Mouse (Mus musculus): ENCODE results near the gene Dusp7. TPM values are rescaled to one million over a fixed set of nuclear protein-coding genes. Genes with fewer than 3 reads are reported as not detected.

Dusp7 gene
- polyA plus RNA-seq, 1 experiment from 2014 or later = 19.8 TPM

DNA sequence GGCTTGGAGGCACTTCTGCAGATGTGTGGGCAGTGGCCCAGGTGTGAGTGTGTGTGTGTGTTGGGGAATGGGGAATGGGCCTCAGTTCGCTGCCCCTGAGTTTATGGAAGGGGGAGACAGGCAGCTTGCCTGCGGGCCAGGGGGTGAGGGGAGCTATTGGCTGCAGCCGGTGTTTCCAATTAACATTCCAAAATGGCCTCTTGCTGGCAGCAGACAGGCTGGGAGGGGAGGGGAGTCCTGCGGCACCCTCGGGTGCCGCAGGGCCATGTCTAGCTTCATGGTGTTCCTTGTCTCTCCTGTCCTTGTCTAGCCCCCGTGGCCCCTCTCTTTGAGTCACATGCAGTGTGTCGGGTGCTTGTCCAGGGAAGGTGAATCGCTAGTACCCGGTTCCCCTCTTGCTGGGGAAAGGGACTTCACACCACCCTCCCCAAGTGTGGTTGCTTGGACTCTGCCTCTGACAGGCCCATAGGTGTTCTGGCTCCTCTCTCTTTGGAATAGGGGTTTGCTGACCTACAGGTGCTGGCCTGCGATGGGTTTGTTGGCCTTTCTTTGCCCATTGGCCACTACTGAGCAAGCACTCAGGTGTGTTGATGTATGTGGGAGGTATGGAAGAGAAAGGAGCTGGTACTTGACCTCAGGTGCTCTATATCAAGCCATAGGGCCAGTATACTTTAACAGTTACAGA, 1.5 kb downstream of the Dusp7 start:
- H3K27ac ChIP-seq (ENCODE audit: low read depth, low read length) = peak overlapping the region; percentile 94; the same call in 1 of the 2 replicates
- H3K27me3 ChIP-seq (ENCODE audit: control insufficient read depth, insufficient read depth, low read length) = no peaks in the 10 kb centered on the region
- 7% methylated on average over 11 of the region's 11 CpGs for WGBS (ENCODE audit: insufficient replicate concordance)

DNA sequence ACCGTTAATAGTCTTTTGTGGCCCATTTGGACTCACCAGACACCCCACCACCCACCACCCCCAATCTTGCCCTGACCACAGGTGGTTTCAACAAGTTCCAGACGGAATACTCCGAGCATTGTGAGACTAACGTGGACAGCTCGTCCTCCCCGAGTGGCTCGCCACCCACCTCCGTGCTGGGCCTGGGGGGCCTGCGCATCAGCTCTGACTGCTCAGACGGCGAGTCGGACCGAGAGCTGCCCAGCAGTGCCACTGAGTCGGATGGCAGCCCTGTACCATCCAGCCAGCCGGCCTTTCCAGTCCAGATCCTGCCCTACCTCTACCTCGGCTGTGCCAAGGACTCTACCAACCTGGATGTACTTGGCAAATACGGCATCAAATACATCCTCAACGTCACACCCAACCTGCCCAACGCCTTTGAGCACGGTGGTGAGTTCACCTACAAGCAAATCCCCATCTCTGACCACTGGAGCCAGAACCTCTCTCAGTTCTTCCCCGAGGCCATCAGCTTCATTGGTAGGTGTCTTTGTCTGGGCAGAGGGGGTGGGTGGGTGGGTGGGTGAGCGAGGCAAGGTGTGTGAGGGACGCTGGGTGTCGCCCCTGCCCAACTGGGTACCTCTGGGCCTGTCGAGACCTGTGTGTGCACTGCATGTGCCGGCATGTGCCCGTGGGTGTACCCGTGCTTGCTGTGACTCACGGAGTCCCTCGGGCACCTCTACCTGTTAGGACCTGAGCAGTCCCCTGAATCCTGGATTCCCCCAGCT, 2.4 kb downstream of the Dusp7 start:
- Histone ChIP-seq H3K4me1 (ENCODE audit: control insufficient read depth, insufficient read depth, low read length) (peaks cover 35% of the 10 kb centered on the region), H3K4me3 (ENCODE audit: low read depth, low read length) (peak overlapping the region; percentile 88), H3K4me2 (peak overlapping the region; percentile 99), H3K9ac (ENCODE audit: low read depth, low read length) (no peak overlapping the region), H3K36me3 (ENCODE audit: control insufficient read depth, insufficient read depth, low read length) (peaks cover 16% of the 10 kb centered on the region), H3K27ac (ENCODE audit: low read depth, low read length) (no peak overlapping the region), H3K27me3 (ENCODE audit: control insufficient read depth, insufficient read depth, low read length) (no peaks in the 10 kb centered on the region), H3K9me3 (replicated peaks; ENCODE audit: control insufficient read depth, low read length) (no peaks in the 10 kb centered on the region)
- no peak for ATAC-seq (replicated peaks; ENCODE audit: insufficient number of reproducible peaks, low FRiP score, low TSS enrichment)
- 87% methylated on average over 30 of the region's 30 CpGs for WGBS (ENCODE audit: insufficient replicate concordance)

More for the DNA sequence above, 1.5 kb downstream of the Dusp7 start:
- Histone ChIP-seq H3K36me3 (ENCODE audit: control insufficient read depth, insufficient read depth, low read length) (peaks cover 16% of the 10 kb centered on the region), H3K4me1 (ENCODE audit: control insufficient read depth, insufficient read depth, low read length) (peaks cover 35% of the 10 kb centered on the region), H3K9ac (ENCODE audit: low read depth, low read length) (peak overlapping the region; percentile 90), H3K4me2 (peak overlapping the region; percentile 99), H3K9me3 (replicated peaks; ENCODE audit: control insufficient read depth, low read length) (no peaks in the 10 kb centered on the region), H3K4me3 (ENCODE audit: low read depth, low read length) (peak overlapping the region; percentile 88)
- ATAC-seq (replicated peaks; ENCODE audit: insufficient number of reproducible peaks, low FRiP score, low TSS enrichment) = no peak

DNA sequence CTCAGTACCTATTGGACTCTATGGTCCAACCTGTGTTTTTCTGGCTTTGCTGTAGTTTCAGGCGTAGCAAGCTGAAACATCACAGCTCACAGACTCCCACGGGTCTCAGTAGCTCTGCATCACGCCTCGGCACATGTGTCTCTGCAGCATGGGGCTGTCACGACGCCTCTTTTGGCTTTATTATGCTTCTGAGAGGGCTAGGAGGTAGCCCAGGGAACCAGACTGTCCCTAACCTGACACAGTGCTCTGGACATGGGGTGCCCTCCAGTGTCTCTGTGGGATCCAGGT, 2.9 kb downstream of the Dusp7 start:
- H3K4me2 ChIP-seq = peak overlapping the region; percentile 99
- 0 out of 2 replicates have a peak overlapping the region, but pooled peaks have one; percentile 56 for H3K9ac ChIP-seq (ENCODE audit: low read depth, low read length)
- ATAC-seq (replicated peaks; ENCODE audit: insufficient number of reproducible peaks, low FRiP score, low TSS enrichment) = no peak
- peaks cover 16% of the 10 kb centered on the region for H3K36me3 ChIP-seq (ENCODE audit: control insufficient read depth, insufficient read depth, low read length)
- H3K9me3 ChIP-seq (replicated peaks; ENCODE audit: control insufficient read depth, low read length) = no peaks in the 10 kb centered on the region
- H3K4me3 ChIP-seq (ENCODE audit: low read depth, low read length) = peak overlapping the region; percentile 12; the same call in 1 of the 2 replicates
- WGBS (ENCODE audit: insufficient replicate concordance) = 64% methylated on average over 6 of the region's 6 CpGs
- no peaks in the 10 kb centered on the region for H3K27me3 ChIP-seq (ENCODE audit: control insufficient read depth, insufficient read depth, low read length)
- H3K27ac ChIP-seq (ENCODE audit: low read depth, low read length) = peak overlapping the region; percentile 64
- H3K4me1 ChIP-seq (ENCODE audit: control insufficient read depth, insufficient read depth, low read length) = peaks cover 35% of the 10 kb centered on the region

DNA sequence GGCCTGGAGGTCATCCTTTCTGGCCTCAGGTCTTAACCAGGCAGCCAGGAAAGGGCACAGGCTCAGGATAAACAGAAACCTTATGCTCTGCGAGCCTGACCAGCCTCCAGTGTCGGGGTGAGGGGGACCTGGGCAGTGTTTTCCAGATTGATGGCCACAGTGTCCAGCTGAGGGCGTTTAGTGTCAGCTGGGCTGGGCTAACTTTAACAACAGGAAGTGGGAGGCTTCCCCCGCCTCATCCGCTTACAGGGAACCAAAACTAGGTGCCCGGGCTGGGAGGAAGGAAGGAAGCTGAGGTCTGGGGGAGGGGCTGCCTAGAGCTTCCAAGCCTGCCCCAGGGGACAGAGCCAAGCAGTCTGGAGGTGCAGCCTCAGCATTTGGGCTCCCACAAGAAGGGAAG, 3.3 kb downstream of the Dusp7 start:
- H3K27ac ChIP-seq (ENCODE audit: low read depth, low read length) = peak overlapping the region; percentile 64
- peak overlapping the region; percentile 99 for H3K4me2 ChIP-seq
- no peaks in the 10 kb centered on the region for H3K27me3 ChIP-seq (ENCODE audit: control insufficient read depth, insufficient read depth, low read length)
- no peaks in the 10 kb centered on the region for H3K9me3 ChIP-seq (replicated peaks; ENCODE audit: control insufficient read depth, low read length)
- H3K36me3 ChIP-seq (ENCODE audit: control insufficient read depth, insufficient read depth, low read length) = peaks cover 16% of the 10 kb centered on the region
- ATAC-seq (replicated peaks; ENCODE audit: insufficient number of reproducible peaks, low FRiP score, low TSS enrichment) = no peak
- H3K4me3 ChIP-seq (ENCODE audit: low read depth, low read length) = peak overlapping the region; percentile 12; the same call in 1 of the 2 replicates
- peaks cover 35% of the 10 kb centered on the region for H3K4me1 ChIP-seq (ENCODE audit: control insufficient read depth, insufficient read depth, low read length)
- peak overlapping the region; percentile 56 for H3K9ac ChIP-seq (ENCODE audit: low read depth, low read length)
- WGBS (ENCODE audit: insufficient replicate concordance) = 10% methylated on average over 6 of the region's 6 CpGs

DNA sequence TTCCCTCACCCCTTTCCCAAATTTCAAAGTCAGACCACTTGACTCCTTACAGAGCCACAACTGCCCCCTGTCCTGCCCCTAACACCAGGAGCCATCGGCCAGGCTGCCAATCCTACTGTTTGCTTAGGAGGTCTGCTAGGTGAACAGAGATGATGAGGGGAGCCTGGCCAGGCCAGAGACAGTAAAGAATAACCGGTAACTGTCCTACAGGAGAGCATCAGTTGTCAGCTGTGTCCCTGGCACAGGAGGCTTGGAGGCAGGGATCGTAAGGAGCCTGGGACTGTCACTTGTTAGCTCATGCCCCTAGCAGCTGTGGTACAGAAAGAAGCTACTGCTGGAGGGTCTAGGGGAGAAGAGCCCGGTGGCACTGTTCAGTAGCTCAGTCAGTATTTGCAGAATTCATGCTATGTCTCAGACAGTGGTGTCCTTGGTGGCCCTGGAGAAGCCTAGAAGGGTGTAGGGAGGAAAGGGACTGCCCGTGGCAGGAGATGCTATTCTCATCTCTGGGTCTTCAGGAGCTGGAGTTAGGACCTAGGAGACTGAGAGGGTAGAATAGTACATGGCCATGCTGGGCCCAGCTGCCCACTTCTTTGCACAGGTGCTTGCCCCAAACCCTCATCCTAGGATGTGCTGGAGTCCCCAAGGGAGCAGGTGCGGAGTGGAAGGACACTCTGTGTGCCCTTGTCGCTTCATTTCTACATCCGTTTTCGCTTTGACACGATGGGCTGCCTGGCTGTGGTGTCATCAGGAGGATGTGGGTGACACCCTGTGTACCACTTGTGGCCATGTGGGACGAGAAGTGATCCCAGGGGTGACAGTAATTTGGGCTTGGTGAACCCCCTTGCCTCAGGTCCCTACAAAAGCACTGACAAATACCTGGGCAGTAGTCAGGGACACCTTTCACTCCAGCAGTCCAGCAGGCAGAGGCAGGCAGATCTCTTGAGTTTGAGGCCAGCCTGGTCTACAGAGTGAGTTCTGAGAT, 4.3 kb downstream of the Dusp7 start:
- peak overlapping the region; percentile 64 for H3K27ac ChIP-seq (ENCODE audit: low read depth, low read length)
- peaks cover 25% of the 10 kb centered on the region for H3K36me3 ChIP-seq (ENCODE audit: control insufficient read depth, insufficient read depth, low read length)
- no peaks in the 10 kb centered on the region for H3K9me3 ChIP-seq (replicated peaks; ENCODE audit: control insufficient read depth, low read length)
- no peak for ATAC-seq (replicated peaks; ENCODE audit: insufficient number of reproducible peaks, low FRiP score, low TSS enrichment)
- 0 out of 2 replicates have a peak overlapping the region, but pooled peaks have one; percentile 12 for H3K4me3 ChIP-seq (ENCODE audit: low read depth, low read length)
- peaks cover 31% of the 10 kb centered on the region for H3K4me1 ChIP-seq (ENCODE audit: control insufficient read depth, insufficient read depth, low read length)
- no peaks in the 10 kb centered on the region for H3K27me3 ChIP-seq (ENCODE audit: control insufficient read depth, insufficient read depth, low read length)
- H3K9ac ChIP-seq (ENCODE audit: low read depth, low read length) = peak overlapping the region; percentile 56; the same call in 1 of the 2 replicates
- 90% methylated on average over 11 of the region's 11 CpGs for WGBS (ENCODE audit: insufficient replicate concordance)
- H3K4me2 ChIP-seq = peak overlapping the region; percentile 99

DNA sequence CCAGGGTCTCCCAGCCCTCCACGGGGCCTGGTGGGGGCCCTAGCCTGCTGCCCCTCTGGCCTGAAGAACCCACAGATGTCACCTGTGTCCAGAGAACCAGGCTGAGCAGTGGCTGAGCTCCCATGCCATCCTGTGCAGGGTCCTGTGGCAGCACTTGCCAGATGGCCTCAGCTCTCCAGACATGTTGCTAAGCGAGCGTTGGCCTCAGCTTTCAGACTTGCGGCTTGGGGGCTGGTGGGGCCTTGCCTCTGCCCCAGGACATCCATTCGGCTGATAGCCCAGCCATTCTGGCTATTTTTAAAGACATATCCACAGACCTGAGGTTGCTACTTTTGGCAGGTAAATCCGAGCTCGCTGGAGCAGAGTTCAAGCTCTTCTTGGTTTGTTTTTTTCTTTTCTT, 5.5 kb downstream of the Dusp7 start:
- ATAC-seq (replicated peaks; ENCODE audit: insufficient number of reproducible peaks, low FRiP score, low TSS enrichment) = no peak
- H3K4me2 ChIP-seq = no peak overlapping the region
- 76% methylated on average over 7 of the region's 7 CpGs for WGBS (ENCODE audit: insufficient replicate concordance)
- H3K27me3 ChIP-seq (ENCODE audit: control insufficient read depth, insufficient read depth, low read length) = no peaks in the 10 kb centered on the region
- no peak overlapping the region for H3K9ac ChIP-seq (ENCODE audit: low read depth, low read length)
- H3K9me3 ChIP-seq (replicated peaks; ENCODE audit: control insufficient read depth, low read length) = no peaks in the 10 kb centered on the region
- no peak overlapping the region for H3K27ac ChIP-seq (ENCODE audit: low read depth, low read length)
- peaks cover 27% of the 10 kb centered on the region for H3K36me3 ChIP-seq (ENCODE audit: control insufficient read depth, insufficient read depth, low read length)
- peaks cover 31% of the 10 kb centered on the region for H3K4me1 ChIP-seq (ENCODE audit: control insufficient read depth, insufficient read depth, low read length)
- no peak overlapping the region for H3K4me3 ChIP-seq (ENCODE audit: low read depth, low read length)

DNA sequence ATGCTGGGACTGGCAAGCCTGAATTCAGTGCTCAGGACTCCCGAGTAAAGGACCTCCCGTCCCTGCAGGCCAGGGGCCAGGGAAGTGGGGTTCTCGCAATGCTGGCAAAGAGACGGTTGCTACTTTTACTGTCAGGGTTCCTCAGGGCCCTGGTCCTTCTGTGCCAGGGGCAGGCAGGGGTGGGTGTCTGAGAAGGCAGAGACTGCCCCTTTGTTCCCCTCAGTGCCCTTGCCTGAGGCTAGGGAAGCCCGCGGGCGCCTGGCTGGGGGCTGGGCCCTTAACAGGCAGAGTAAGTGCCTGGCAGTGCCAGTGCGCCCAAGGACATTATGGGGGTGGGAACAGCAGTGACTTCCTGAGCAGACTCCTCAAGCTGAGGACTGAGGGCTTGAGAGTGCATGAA, 8.8 kb downstream of the Dusp7 start:
- WGBS (ENCODE audit: insufficient replicate concordance) = 97% methylated on average over 8 of the region's 8 CpGs
- H3K4me3 ChIP-seq (ENCODE audit: low read depth, low read length) = no peak overlapping the region
- 0 out of 2 replicates have a peak overlapping the region, but pooled peaks have one; percentile 22 for H3K9ac ChIP-seq (ENCODE audit: low read depth, low read length)
- H3K36me3 ChIP-seq (ENCODE audit: control insufficient read depth, insufficient read depth, low read length) = peaks cover 22% of the 10 kb centered on the region
- H3K4me2 ChIP-seq = no peak overlapping the region
- ATAC-seq (replicated peaks; ENCODE audit: insufficient number of reproducible peaks, low FRiP score, low TSS enrichment) = no peak
- H3K27ac ChIP-seq (ENCODE audit: low read depth, low read length) = no peak overlapping the region
- H3K9me3 ChIP-seq (replicated peaks; ENCODE audit: control insufficient read depth, low read length) = no peaks in the 10 kb centered on the region
- no peaks in the 10 kb centered on the region for H3K27me3 ChIP-seq (ENCODE audit: control insufficient read depth, insufficient read depth, low read length)
- peaks cover 4% of the 10 kb centered on the region for H3K4me1 ChIP-seq (ENCODE audit: control insufficient read depth, insufficient read depth, low read length)

DNA sequence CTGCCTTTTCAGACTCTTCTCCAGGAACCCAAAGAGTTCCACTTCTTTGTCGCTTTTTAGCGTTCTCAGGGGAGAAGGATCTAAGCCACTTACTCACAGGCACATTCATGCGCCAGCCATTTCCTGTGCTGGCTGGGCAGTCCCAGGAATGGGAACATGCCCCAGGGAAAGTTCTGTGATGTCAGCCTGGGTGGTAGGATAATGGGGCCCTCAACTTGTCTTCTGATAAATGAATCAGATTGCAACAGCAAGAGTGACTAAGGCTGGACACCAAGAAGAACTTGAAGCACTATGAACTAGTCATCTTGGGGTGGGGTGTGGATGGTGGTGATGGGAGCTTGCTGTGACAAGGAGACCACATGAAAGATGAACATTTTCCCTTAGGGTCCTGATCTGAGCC, 9.6 kb downstream of the Dusp7 start:
- Histone ChIP-seq H3K27ac (ENCODE audit: low read depth, low read length) (no peak overlapping the region), H3K9me3 (replicated peaks; ENCODE audit: control insufficient read depth, low read length) (no peaks in the 10 kb centered on the region), H3K36me3 (ENCODE audit: control insufficient read depth, insufficient read depth, low read length) (peaks cover 18% of the 10 kb centered on the region), H3K4me3 (ENCODE audit: low read depth, low read length) (no peak overlapping the region), H3K27me3 (ENCODE audit: control insufficient read depth, insufficient read depth, low read length) (no peaks in the 10 kb centered on the region), H3K4me1 (ENCODE audit: control insufficient read depth, insufficient read depth, low read length) (no peaks in the 10 kb centered on the region), H3K9ac (ENCODE audit: low read depth, low read length) (no peak overlapping the region), H3K4me2 (no peak overlapping the region)
- WGBS (ENCODE audit: insufficient replicate concordance) = 70% methylated on average over 3 of the region's 3 CpGs
- no peak for ATAC-seq (replicated peaks; ENCODE audit: insufficient number of reproducible peaks, low FRiP score, low TSS enrichment)

Measured in heart, embryonic 11.5 days (tissue).